Mouse (Mus musculus) forebrain, embryonic 11.5 days (tissue): ENCODE data around the gene Frmd4b. TPM values are rescaled to one million over a fixed set of nuclear protein-coding genes. Genes with fewer than 3 reads are reported as not detected.

Experiments
- ATAC-seq: fragments of 200-750 bp; cut with Nextera tagmentation; replicated peaks from 2 replicates; pipeline ENCODE4 v1.8.0; 2017; ENCODE audit warnings: moderate TSS enrichment; ENCODE audit not compliant: low FRiP score
- DNase-seq: peaks from one replicate; pipeline ENCODE4 v3.0.0-alpha.2; 2017; ENCODE audit warnings: low spot score
- H3K27ac ChIP-seq: fragments of 300-500 bp; sonication (generic); 2 replicates; pipeline ENCODE4 v1.5.1; 2014; ENCODE audit warnings: low read depth, low read length
- H3K27me3 ChIP-seq: fragments of 300-500 bp; sonication (generic); 2 replicates; pipeline ENCODE4 v1.6.1; 2014; ENCODE audit warnings: mild to moderate bottlenecking, low read length, mixed read lengths; ENCODE audit not compliant: control insufficient read depth, insufficient read depth
- H3K36me3 ChIP-seq: fragments of 300-500 bp; sonication (generic); 2 replicates; pipeline ENCODE4 v1.6.1; 2014; ENCODE audit warnings: mild to moderate bottlenecking, low read length, moderate library complexity, mixed read lengths; ENCODE audit not compliant: control insufficient read depth, insufficient read depth
- H3K4me1 ChIP-seq: fragments of 300-500 bp; sonication (generic); replicated peaks from 2 replicates; pipeline ENCODE4 v1.6.1; 2014; ENCODE audit warnings: low read length, mixed read lengths; ENCODE audit not compliant: control insufficient read depth, insufficient read depth
- H3K4me2 ChIP-seq: fragments of 300-500 bp; sonication (generic); 2 replicates; pipeline ENCODE4 v1.6.1; 2014; ENCODE audit warnings: low read depth, mild to moderate bottlenecking, low read length, moderate library complexity, mixed read lengths; ENCODE audit not compliant: severe bottlenecking
- H3K4me3 ChIP-seq: fragments of 300-500 bp; sonication (generic); 2 replicates; pipeline ENCODE4 v1.5.1; 2014; ENCODE audit warnings: low read depth, low read length
- H3K9ac ChIP-seq: fragments of 300-500 bp; sonication (generic); 2 replicates; pipeline ENCODE4 v1.6.1; 2014; ENCODE audit warnings: low read length
- H3K9me3 ChIP-seq: fragments of 300-500 bp; sonication (generic); 2 replicates; pipeline ENCODE4 v1.6.1; 2016; ENCODE audit warnings: low read length, mixed read lengths; ENCODE audit not compliant: control insufficient read depth
- WGBS: fragments of 180-500 bp; shearing (Covaris S2); extraction: QIAGEN DNeasy Blood & Tissue Kit; methylation state at CpG from one replicate; pipeline ENCODE4 v1.1.7; 2014; 5-methylcytosine and 5-hydroxymethylcytosine counted together
- polyA plus RNA-seq: library from polyadenylated mRNA; unstranded; fragments of >200 nt; fragmentation: Nextera tagmentation; extraction: Ambion mirVana; gene quantifications from 2 replicates; pipeline ENCODE4 v1.2.1, GENCODE M21; 2014

The Frmd4b gene
- polyA plus RNA-seq: 35.7 and 38.6 TPM in 2 replicates

GRCm38 (mm10) chr6:97617266-97617743, at the start of gene Frmd4b:
Frmd4b (minus strand) TSS chr6:97617541.
- Histone ChIP-seq H3K9me3 (no peaks in the 10 kb centered on the region), H3K4me2 (peak within 1 kb of the TSS; percentile 87), H3K36me3 (no peaks in the 10 kb centered on the region), H3K9ac (peak within 1 kb of the TSS; percentile 74), H3K27me3 (no peaks in the 10 kb centered on the region), H3K4me3 (peak within 1 kb of the TSS; percentile 70), H3K4me1 (no peaks in the 10 kb centered on the region; the same call in 1 of the 2 replicates), H3K27ac (peak within 1 kb of the TSS; percentile 75)
- under 1% methylated on average over 37 of the region's 42 CpGs for WGBS
- DNase-seq: peak; percentile 91
- ATAC-seq: peak; percentile 91

- Histone ChIP-seq H3K27ac (peak overlapping the region; percentile 81), H3K4me3 (no peak overlapping the region), H3K9ac (no peak overlapping the region), H3K9me3 (no peaks in the 10 kb centered on the region; the same call in 1 of the 2 replicates), H3K4me1 (peaks cover 13% of the 10 kb centered on the region; the same call in 1 of the 2 replicates), H3K36me3 (no peaks in the 10 kb centered on the region), H3K27me3 (no peaks in the 10 kb centered on the region), H3K4me2 (peak overlapping the region; percentile 11; the same call in 1 of the 2 replicates)
- ATAC-seq: peak; percentile 29
- DNase-seq: no peak
- 9% methylated on average over 2 of the region's 2 CpGs for WGBS
Observed at GRCm38 (mm10) chr6:97666417-97666816, 49.1 kb upstream of the Frmd4b start.

GRCm38 (mm10) chr6:97658921-97659320, 41.6 kb upstream of the Frmd4b start:
- Histone ChIP-seq H3K27ac (no peak overlapping the region), H3K36me3 (no peaks in the 10 kb centered on the region), H3K4me3 (no peak overlapping the region), H3K9me3 (no peaks in the 10 kb centered on the region), H3K9ac (no peak overlapping the region), H3K4me2 (no peak overlapping the region), H3K4me1 (no peaks in the 10 kb centered on the region), H3K27me3 (no peaks in the 10 kb centered on the region)
- ATAC-seq: no peak
- DNase-seq: no peak
- WGBS: 86% methylated on average over 6 of the region's 6 CpGs

GRCm38 (mm10) chr6:97655986-97656385, 38.6 kb upstream of the Frmd4b start:
- WGBS: 88% methylated on average over 3 of the region's 3 CpGs
- Histone ChIP-seq H3K4me2 (no peak overlapping the region), H3K27ac (no peak overlapping the region), H3K9ac (no peak overlapping the region), H3K4me1 (no peaks in the 10 kb centered on the region), H3K36me3 (no peaks in the 10 kb centered on the region), H3K4me3 (no peak overlapping the region), H3K27me3 (no peaks in the 10 kb centered on the region), H3K9me3 (no peaks in the 10 kb centered on the region)
- ATAC-seq: no peak
- no peak for DNase-seq

- no peaks in the 10 kb centered on the region for H3K36me3 ChIP-seq
- DNase-seq: no peak
- no peak for ATAC-seq
- no peaks in the 10 kb centered on the region for H3K9me3 ChIP-seq
- H3K27me3 ChIP-seq: no peaks in the 10 kb centered on the region
- no peak overlapping the region for H3K9ac ChIP-seq
- H3K4me2 ChIP-seq: no peak overlapping the region
- no peak overlapping the region for H3K27ac ChIP-seq
- WGBS: 94% methylated on average over 14 of the region's 14 CpGs
- H3K4me3 ChIP-seq: no peak overlapping the region
- no peaks in the 10 kb centered on the region for H3K4me1 ChIP-seq
Observed at GRCm38 (mm10) chr6:97647501-97647900, 30.2 kb upstream of the Frmd4b start.

- Histone ChIP-seq H3K4me2 (no peak overlapping the region), H3K27ac (no peak overlapping the region), H3K27me3 (no peaks in the 10 kb centered on the region; the same call in 1 of the 2 replicates), H3K4me3 (no peak overlapping the region), H3K9ac (no peak overlapping the region), H3K9me3 (no peaks in the 10 kb centered on the region), H3K36me3 (no peaks in the 10 kb centered on the region), H3K4me1 (no peaks in the 10 kb centered on the region)
- ATAC-seq: no peak
- no peak for DNase-seq
- 70% methylated on average over 9 of the region's 9 CpGs for WGBS
Observed at GRCm38 (mm10) chr6:97623330-97623729, 6.0 kb upstream of the Frmd4b start.

GRCm38 (mm10) chr6:97622236-97622635, 4.9 kb upstream of the Frmd4b start:
- ATAC-seq (no peak), DNase-seq (no peak)
- no peaks in the 10 kb centered on the region; the same call in 1 of the 2 replicates for H3K27me3 ChIP-seq
- 78% methylated on average over 5 of the region's 5 CpGs for WGBS
- no peak overlapping the region for H3K4me3 ChIP-seq
- H3K27ac ChIP-seq: no peak overlapping the region
- H3K9me3 ChIP-seq: no peaks in the 10 kb centered on the region
- H3K36me3 ChIP-seq: no peaks in the 10 kb centered on the region
- no peak overlapping the region for H3K9ac ChIP-seq
- no peaks in the 10 kb centered on the region; the same call in 1 of the 2 replicates for H3K4me1 ChIP-seq
- H3K4me2 ChIP-seq: no peak overlapping the region

- no peaks in the 10 kb centered on the region for H3K36me3 ChIP-seq
- ATAC-seq: no peak
- WGBS: 27% methylated on average over 7 of the region's 7 CpGs
- H3K4me2 ChIP-seq: peak overlapping the region; percentile 87
- no peaks in the 10 kb centered on the region for H3K27me3 ChIP-seq
- peak overlapping the region; percentile 70 for H3K4me3 ChIP-seq
- H3K27ac ChIP-seq: no peak overlapping the region
- H3K9me3 ChIP-seq: no peaks in the 10 kb centered on the region
- H3K4me1 ChIP-seq: no peaks in the 10 kb centered on the region; the same call in 1 of the 2 replicates
- DNase-seq: no peak
- peak overlapping the region; percentile 74 for H3K9ac ChIP-seq
Observed at GRCm38 (mm10) chr6:97617774-97618173, 433 bp upstream of the Frmd4b start.

GRCm38 (mm10) chr6:97616658-97617265, 579 bp downstream of the Frmd4b start:
- Histone ChIP-seq H3K27me3 (no peaks in the 10 kb centered on the region), H3K4me3 (peak overlapping the region; percentile 70), H3K4me2 (peak overlapping the region; percentile 87), H3K36me3 (no peaks in the 10 kb centered on the region), H3K9me3 (no peaks in the 10 kb centered on the region), H3K27ac (peak overlapping the region; percentile 75), H3K4me1 (no peaks in the 10 kb centered on the region; the same call in 1 of the 2 replicates), H3K9ac (peak overlapping the region; percentile 74)
- DNase-seq (peak; percentile 88), ATAC-seq (peak; percentile 81)
- WGBS: under 1% methylated on average over 40 of the region's 40 CpGs
